Mouse (Mus musculus) hindbrain, embryonic 16.5 days (tissue): Measurements from ENCODE around the gene Tfb2m. TPM values are rescaled to one million over a fixed set of nuclear protein-coding genes. Genes with fewer than 3 reads are reported as not detected.

Source experiments
- ATAC-seq: fragments of 200-750 bp; cut with Nextera tagmentation; 2 replicates; pipeline ENCODE4 v1.8.0; 2017; ENCODE audit warnings: moderate TSS enrichment, moderate library complexity
- H3K27ac ChIP-seq: fragments of 300-500 bp; sonication (generic); 2 replicates; pipeline ENCODE4 v1.5.1; 2014; ENCODE audit warnings: low read depth, mild to moderate bottlenecking, control low read depth, low read length, moderate library complexity
- H3K27me3 ChIP-seq: fragments of 300-500 bp; sonication (generic); replicated peaks from 2 replicates; pipeline ENCODE4 v1.6.1; 2014; ENCODE audit warnings: low read length; ENCODE audit not compliant: control insufficient read depth, insufficient read depth
- H3K36me3 ChIP-seq: fragments of 300-500 bp; sonication (generic); 2 replicates; pipeline ENCODE4 v1.6.1; 2014; ENCODE audit warnings: mild to moderate bottlenecking, low read length, moderate library complexity, mixed read lengths; ENCODE audit not compliant: control insufficient read depth, insufficient read depth
- H3K4me1 ChIP-seq: fragments of 300-500 bp; sonication (generic); 2 replicates; pipeline ENCODE4 v1.6.1; 2014; ENCODE audit warnings: low read depth, low read length; ENCODE audit not compliant: control insufficient read depth, insufficient read depth
- H3K4me2 ChIP-seq: fragments of 300-500 bp; sonication (generic); 2 replicates; pipeline ENCODE4 v1.6.1; 2014; ENCODE audit warnings: mild to moderate bottlenecking, low read length, control low read depth, moderate library complexity
- H3K4me3 ChIP-seq: fragments of 300-500 bp; sonication (generic); 2 replicates; pipeline ENCODE4 v1.5.1; 2014; ENCODE audit warnings: mild to moderate bottlenecking, low read length, control low read depth, moderate library complexity
- H3K9ac ChIP-seq: fragments of 300-500 bp; sonication (generic); 2 replicates; pipeline ENCODE4 v1.6.1; 2014; ENCODE audit warnings: low read depth, mild to moderate bottlenecking, control low read depth, low read length, moderate library complexity
- H3K9me3 ChIP-seq: fragments of 300-500 bp; sonication (generic); 2 replicates; pipeline ENCODE4 v1.6.1; 2014; ENCODE audit warnings: mild to moderate bottlenecking, low read length, moderate library complexity; ENCODE audit not compliant: control insufficient read depth
- WGBS: fragments of 180-500 bp; shearing (Covaris S2); extraction: QIAGEN DNeasy Blood & Tissue Kit; methylation state at CpG from one replicate; pipeline ENCODE4 v1.1.7; 2014; 5-methylcytosine and 5-hydroxymethylcytosine counted together
- polyA plus RNA-seq: library from polyadenylated mRNA; unstranded; fragments of >200 nt; fragmentation: Nextera tagmentation; extraction: Ambion mirVana; gene quantifications from 2 replicates; pipeline ENCODE4 v1.2.1, GENCODE M21; 2015

Gene Tfb2m
- polyA plus RNA-seq, 1 experiment from 2014 or later: 28.2 TPM

DNA sequence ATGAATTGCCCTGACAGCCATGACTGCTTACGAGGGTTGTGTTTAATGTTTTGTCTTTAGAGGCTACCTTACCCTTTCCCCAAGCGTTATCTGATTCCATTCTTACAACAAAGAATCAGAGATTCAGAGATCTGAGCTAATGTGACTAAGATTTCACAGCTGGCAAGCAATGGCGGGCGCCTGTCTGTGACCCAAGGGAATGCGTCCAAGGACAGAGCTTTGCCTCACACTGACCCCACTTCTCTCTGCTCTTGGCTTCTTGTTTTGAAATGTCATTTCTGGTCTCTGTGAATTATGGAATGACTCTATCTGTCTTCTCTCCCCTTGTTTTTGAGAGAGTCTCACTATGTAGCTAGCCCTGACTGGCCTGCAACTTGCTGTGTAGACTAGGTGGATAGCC lies 17.9 kb upstream of the Tfb2m start:
- Histone ChIP-seq H3K4me1 (peaks cover 4% of the 10 kb centered on the region), H3K4me2 (no peak overlapping the region), H3K4me3 (no peak overlapping the region), H3K27me3 (no peaks in the 10 kb centered on the region), H3K36me3 (no peaks in the 10 kb centered on the region), H3K9me3 (no peaks in the 10 kb centered on the region), H3K27ac (no peak overlapping the region), H3K9ac (no peak overlapping the region)
- 82% methylated on average over 5 of the region's 5 CpGs for WGBS
- no peak for ATAC-seq

DNA sequence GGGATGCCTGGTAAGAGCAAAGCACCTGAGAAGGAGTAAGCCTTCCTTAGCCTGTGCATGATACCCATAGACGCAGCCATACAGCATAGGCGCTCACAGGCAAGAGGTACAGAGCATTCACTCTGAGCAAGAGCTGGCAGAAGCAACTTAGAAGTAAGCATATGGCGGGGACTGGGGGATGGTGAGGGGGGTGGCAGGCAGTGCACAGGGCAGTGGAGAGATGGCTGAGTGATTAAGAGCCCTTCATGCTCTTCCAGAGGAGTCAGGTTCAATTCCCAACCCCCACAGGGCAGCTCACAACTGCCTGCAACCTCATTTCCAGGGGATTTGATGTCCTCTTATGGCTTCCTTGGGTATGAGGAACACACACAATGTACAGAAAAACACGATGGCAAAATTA lies 17.1 kb upstream of the Tfb2m start:
- 85% methylated on average over 4 of the region's 4 CpGs for WGBS
- ATAC-seq: peak; percentile 6; the same call in 1 of the 2 replicates
- H3K27ac ChIP-seq: no peak overlapping the region

DNA sequence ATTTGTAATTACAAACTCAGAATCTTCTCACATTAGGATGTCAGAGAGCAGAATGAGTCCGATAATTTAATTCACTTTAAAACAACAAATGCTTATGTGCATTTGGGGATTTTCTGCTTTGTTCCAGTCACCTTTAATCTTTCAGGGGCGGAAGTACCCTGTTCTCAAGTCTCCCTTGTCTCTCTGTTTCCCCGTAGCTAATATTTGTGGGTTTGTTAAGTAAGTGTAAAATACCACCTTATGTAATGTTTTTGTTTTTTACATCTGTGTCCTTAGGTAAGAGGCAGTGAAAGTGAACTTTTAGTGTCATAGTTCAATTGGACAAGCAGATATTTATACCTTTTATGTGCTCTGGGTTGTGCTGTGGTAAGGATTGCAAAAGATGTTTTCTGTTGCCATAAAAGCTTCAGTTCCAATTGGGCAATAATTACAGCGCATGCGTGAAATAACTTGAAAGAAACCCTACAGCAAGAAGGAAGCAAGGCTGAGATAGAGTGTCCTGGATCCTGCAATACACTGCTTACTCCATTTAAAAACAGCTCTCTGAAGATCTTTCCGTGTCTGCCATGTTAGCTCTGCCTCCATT lies 14.9 kb upstream of the Tfb2m start:
- Histone ChIP-seq H3K4me2 (no peak overlapping the region), H3K27ac (no peak overlapping the region), H3K4me3 (no peak overlapping the region), H3K36me3 (no peaks in the 10 kb centered on the region), H3K9ac (no peak overlapping the region), H3K4me1 (no peaks in the 10 kb centered on the region), H3K9me3 (no peaks in the 10 kb centered on the region), H3K27me3 (no peaks in the 10 kb centered on the region)
- ATAC-seq: no peak
- 88% methylated on average over 6 of the region's 6 CpGs for WGBS

More for the DNA sequence above, 17.1 kb upstream of the Tfb2m start:
- Histone ChIP-seq H3K36me3 (no peaks in the 10 kb centered on the region), H3K4me3 (no peak overlapping the region), H3K9me3 (no peaks in the 10 kb centered on the region), H3K9ac (no peak overlapping the region), H3K27me3 (no peaks in the 10 kb centered on the region), H3K4me2 (no peak overlapping the region), H3K4me1 (peaks cover 4% of the 10 kb centered on the region)

DNA sequence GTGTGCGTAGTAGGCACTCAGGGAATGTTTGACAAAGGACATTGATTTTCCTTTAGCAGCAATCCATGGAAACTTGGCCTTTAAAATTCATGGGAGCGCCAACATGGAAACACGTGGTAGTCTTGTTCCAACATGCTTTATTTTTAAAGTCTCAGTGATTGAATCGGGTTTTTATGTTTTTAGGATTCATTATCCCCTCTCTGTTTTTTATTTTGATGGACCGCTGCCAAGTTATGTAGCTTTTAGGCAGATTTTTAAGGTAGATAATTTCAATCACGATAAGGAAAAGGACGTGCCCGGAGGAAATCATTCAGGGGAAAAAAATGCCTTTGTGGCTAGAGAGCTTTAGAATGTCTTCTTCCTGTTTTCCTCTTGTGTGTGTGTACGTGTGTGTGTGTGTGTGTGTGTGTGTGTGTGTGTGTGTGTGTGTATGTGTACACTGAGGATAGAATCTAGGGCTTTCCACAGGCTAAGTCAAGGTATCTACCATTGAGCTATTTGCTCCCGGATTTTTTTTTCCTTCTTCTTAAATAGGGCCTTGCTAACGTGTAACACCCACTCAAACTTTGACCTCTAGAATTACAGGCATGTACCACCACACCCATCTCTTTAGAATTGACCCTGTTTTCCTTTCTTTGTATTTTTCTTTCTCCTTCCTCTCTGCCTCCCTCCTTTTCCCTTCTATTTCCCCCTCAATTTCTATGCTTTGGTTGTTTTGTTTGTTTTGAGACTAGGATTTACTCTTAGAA lies 13.6 kb upstream of the Tfb2m start:
- WGBS: 84% methylated on average over 11 of the region's 11 CpGs
- ATAC-seq: no peak
- Histone ChIP-seq H3K9me3 (no peaks in the 10 kb centered on the region), H3K27me3 (no peaks in the 10 kb centered on the region), H3K36me3 (no peaks in the 10 kb centered on the region), H3K4me1 (no peaks in the 10 kb centered on the region), H3K4me2 (no peak overlapping the region), H3K27ac (no peak overlapping the region), H3K9ac (no peak overlapping the region), H3K4me3 (no peak overlapping the region)

DNA sequence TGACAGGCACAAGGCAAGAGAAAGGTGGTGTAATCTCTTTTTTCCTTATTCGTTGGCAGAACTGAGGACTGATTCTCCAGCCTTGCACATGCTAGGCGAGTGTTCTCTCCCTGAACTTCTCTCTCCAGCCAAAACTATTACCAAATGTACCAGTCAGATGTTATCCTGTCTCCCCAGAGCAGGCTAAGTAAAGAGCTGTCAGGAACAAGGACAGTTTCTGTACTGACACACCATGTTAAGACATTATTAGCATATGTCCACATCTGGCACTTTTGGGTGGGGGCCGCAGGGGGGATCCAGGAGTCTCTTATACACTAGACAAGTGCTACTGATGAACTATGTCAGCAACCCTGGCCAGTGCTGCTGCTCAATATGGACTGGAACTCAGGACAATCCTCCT lies 10.9 kb upstream of the Tfb2m start:
- Histone ChIP-seq H3K4me2 (no peak overlapping the region), H3K4me1 (no peaks in the 10 kb centered on the region; the same call in 1 of the 2 replicates), H3K9ac (no peak overlapping the region), H3K4me3 (no peak overlapping the region), H3K27ac (no peak overlapping the region), H3K27me3 (no peaks in the 10 kb centered on the region), H3K9me3 (no peaks in the 10 kb centered on the region), H3K36me3 (no peaks in the 10 kb centered on the region)
- WGBS: 93% methylated on average over 3 of the region's 3 CpGs
- ATAC-seq: no peak

DNA sequence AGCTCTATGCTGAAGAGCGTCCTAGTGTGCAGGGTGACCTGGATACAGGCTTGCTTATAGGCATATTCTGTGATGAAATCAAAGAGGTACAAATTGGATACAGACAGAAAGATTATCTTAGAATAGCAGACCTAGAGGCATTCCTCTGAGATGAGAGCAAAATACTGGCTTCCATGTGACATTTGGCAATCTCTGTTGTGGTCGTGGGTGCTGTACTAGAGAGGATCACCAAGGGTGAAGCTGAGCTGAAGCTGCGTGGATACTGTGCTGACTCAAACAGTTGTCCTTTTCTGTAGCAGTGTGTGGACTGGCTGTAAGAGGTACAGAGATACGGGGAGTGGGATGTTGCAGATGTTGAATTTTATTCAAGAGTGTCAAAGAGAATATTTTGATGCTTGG lies 7.9 kb upstream of the Tfb2m start:
- Histone ChIP-seq H3K4me2 (no peak overlapping the region), H3K27ac (no peak overlapping the region), H3K4me1 (no peaks in the 10 kb centered on the region; the same call in 1 of the 2 replicates), H3K9me3 (no peaks in the 10 kb centered on the region), H3K9ac (no peak overlapping the region), H3K4me3 (no peak overlapping the region), H3K36me3 (no peaks in the 10 kb centered on the region), H3K27me3 (no peaks in the 10 kb centered on the region)
- ATAC-seq: no peak
- WGBS: 88% methylated on average over 4 of the region's 4 CpGs

DNA sequence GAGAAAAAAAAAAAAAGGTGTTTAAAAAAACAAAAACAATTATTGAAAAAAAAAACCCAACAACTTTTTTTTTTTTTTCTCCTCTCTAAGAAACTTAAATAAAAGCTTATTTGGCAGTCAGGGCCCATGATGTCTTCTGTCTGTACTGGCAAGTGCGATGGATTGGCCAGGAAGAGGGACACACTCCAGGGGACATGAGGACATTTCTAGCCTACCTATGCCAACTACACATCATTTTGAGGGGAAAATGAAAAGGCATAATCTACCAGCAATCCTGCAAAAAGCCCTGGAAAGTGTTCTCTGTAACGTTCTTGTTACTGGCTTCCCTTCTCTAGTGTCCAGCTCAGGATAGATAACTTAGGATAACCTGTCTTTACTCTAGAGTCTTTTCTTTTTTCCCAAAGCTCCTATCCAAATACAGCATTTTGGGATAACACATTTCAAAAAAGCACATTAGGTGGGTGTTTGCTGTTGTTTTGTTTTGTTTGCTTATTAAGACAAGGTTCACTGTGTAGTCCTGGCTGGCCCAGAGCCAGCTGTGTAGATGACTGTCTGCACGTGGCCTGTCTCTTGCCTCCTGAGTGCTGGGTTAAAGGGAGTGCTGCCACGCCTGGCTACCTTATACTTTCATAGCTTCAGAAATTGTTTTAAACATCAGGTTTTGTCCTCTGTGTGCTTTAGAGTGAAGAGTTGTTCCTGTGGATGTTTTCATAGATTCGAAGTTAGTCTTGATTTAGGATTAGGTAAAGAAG lies 7.3 kb upstream of the Tfb2m start:
- Histone ChIP-seq H3K4me2 (no peak overlapping the region), H3K9ac (no peak overlapping the region), H3K36me3 (no peaks in the 10 kb centered on the region), H3K27me3 (no peaks in the 10 kb centered on the region), H3K27ac (no peak overlapping the region), H3K4me3 (no peak overlapping the region), H3K4me1 (peaks cover 1% of the 10 kb centered on the region), H3K9me3 (no peaks in the 10 kb centered on the region)
- 65% methylated on average over 5 of the region's 5 CpGs for WGBS
- no peak for ATAC-seq

DNA sequence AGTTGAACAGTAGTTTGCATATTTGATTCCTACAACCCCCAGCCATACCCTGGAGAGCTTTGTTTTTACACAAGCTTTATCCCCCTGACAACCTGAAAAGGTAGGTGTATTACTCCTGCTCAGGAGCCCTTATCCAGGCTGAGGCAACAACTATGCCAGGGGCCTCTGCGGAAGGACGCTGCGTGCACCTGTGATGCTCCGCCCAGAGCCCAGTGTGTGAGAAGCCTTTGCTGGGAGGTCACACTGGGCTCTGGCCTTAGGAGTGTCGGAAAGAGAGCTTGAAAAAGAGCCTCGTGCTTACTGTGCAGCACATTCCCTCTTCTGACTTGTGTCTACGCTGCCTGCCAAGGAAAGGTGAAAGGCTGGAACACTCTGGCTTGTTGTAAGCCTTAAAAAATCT lies 6.7 kb upstream of the Tfb2m start:
- Histone ChIP-seq H3K4me1 (peaks cover 7% of the 10 kb centered on the region), H3K27ac (no peak overlapping the region), H3K4me2 (no peak overlapping the region), H3K27me3 (no peaks in the 10 kb centered on the region), H3K4me3 (no peak overlapping the region), H3K9ac (no peak overlapping the region), H3K9me3 (no peaks in the 10 kb centered on the region), H3K36me3 (no peaks in the 10 kb centered on the region)
- WGBS: 49% methylated on average over 7 of the region's 7 CpGs
- no peak for ATAC-seq

DNA sequence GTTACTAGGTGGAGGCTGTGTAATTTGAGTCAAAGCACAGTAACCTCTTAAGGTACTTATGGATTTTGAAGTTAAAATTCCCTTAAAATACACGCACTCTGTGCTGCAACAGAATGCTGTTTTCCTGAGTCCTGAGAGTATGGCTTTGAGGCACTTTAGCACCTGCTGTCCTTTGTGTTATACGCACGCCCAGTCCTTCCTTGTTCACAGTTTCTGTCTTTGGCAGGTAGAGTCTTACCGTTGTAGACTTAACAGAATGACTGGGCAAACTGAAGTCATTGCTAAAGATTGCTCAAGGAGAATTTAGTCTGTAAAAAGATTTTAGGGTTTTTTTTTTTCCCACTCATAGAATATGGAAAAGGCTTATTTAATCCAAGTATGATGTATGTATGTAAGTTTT lies 5.9 kb upstream of the Tfb2m start:
- ATAC-seq: no peak
- Histone ChIP-seq H3K4me2 (no peak overlapping the region), H3K27ac (no peak overlapping the region), H3K27me3 (no peaks in the 10 kb centered on the region), H3K4me3 (no peak overlapping the region), H3K9ac (no peak overlapping the region), H3K9me3 (no peaks in the 10 kb centered on the region), H3K36me3 (no peaks in the 10 kb centered on the region), H3K4me1 (peaks cover 14% of the 10 kb centered on the region)
- 94% methylated on average over 4 of the region's 4 CpGs for WGBS
